In genomic region chr3:56357035-56357701, GRCm38 (mm10) we compare ENCODE assay signal across 9 mouse cellular contexts.
A peak's percentile ranks its signal among the peaks of the same experiment; 100 is the strongest.
DNase-seq lines count a peak whose midpoint lies in the region; ATAC-seq lines count a peak whose summit lies in the region.
"Had no signal": no experiment of that assay in that cellular context is flagged by ENCODE, and none has a peak within 500 bp of the region (broad histone marks: within the 10 kb centered on the region; RNA-seq: fewer than 3 reads in every experiment).

No protein-coding gene starts in this region.

- DNase-seq in left cerebral cortex, postnatal 25 days (ENCODE audit: low spot score in 2 of 2), result peak; percentile 9 to 44
- DNase-seq in left cerebral cortex, adult 8-10 months (ENCODE audit: low spot score in 2 of 2), result no peak
- DNase-seq in embryo, embryonic 10 days (ENCODE audit: low spot score), result peak; percentile 11
- DNase-seq in lung, postnatal 25 days (ENCODE audit: low spot score), result no peak
- DNase-seq in heart, adult 8-10 months (ENCODE audit: low spot score), result no peak
- no peak for DNase-seq in heart, embryonic 10.5 days (ENCODE audit: low spot score)

- no peak overlapping the region for H3K4me2 ChIP-seq in hindbrain, embryonic 13.5 days
- H3K4me2 ChIP-seq in midbrain, embryonic 16.5 days (ENCODE audit: low read length), result no peak overlapping the region; the same call in 1 of the 2 replicates

- ATAC-seq in hindbrain, embryonic 13.5 days (ENCODE audit: low FRiP score), result peak; percentile 72; the same call in 1 of the 2 replicates
- peak; percentile 88 for ATAC-seq in midbrain, embryonic 16.5 days
- ATAC-seq: lung, postnatal 0 days had no signal

- H3K27ac ChIP-seq in hindbrain, embryonic 13.5 days, result peak overlapping the region; percentile 70
- peak overlapping the region; percentile 67 for H3K27ac ChIP-seq in midbrain, embryonic 16.5 days (ENCODE audit: low read length)
- H3K27ac ChIP-seq in heart, embryonic 10.5 days, result no peak overlapping the region

- no peak overlapping the region for H3K4me3 ChIP-seq in hindbrain, embryonic 13.5 days
- H3K4me3 ChIP-seq in midbrain, embryonic 16.5 days (ENCODE audit: low read depth, low read length), result no peak overlapping the region
- no peak overlapping the region for H3K4me3 ChIP-seq in heart, embryonic 10.5 days

- intact Hi-C loops in left cerebral cortex, postnatal 25 days (cut with DNase I), result no loop called here

- WGBS in hindbrain, embryonic 13.5 days, result 45% methylated on average over 6 of the region's 6 CpGs
- 37% methylated on average over 6 of the region's 6 CpGs for WGBS in midbrain, embryonic 16.5 days
- WGBS in heart, embryonic 10.5 days, result 70% methylated on average over 6 of the region's 6 CpGs

- H3K4me1 ChIP-seq in hindbrain, embryonic 13.5 days (replicated peaks), result peaks cover 11% of the 10 kb centered on the region
- H3K4me1 ChIP-seq in midbrain, embryonic 16.5 days (ENCODE audit: control insufficient read depth, insufficient read depth, low read length), result peaks cover 9% of the 10 kb centered on the region
- no peaks in the 10 kb centered on the region for H3K4me1 ChIP-seq in heart, embryonic 10.5 days

- no peaks in the 10 kb centered on the region for H3K36me3 ChIP-seq in hindbrain, embryonic 13.5 days
- H3K36me3 ChIP-seq in midbrain, embryonic 16.5 days (ENCODE audit: control insufficient read depth, insufficient read depth, low read length), result no peaks in the 10 kb centered on the region
- no peaks in the 10 kb centered on the region for H3K36me3 ChIP-seq in heart, embryonic 10.5 days

- H3K9me3 ChIP-seq in hindbrain, embryonic 13.5 days, result no peaks in the 10 kb centered on the region
- H3K9me3 ChIP-seq in midbrain, embryonic 16.5 days (replicated peaks; ENCODE audit: control insufficient read depth, low read length, poor library complexity, severe bottlenecking), result no peaks in the 10 kb centered on the region
- H3K9me3 ChIP-seq in heart, embryonic 10.5 days, result no peaks in the 10 kb centered on the region

- H3K9ac ChIP-seq in hindbrain, embryonic 13.5 days, result no peak overlapping the region
- H3K9ac ChIP-seq in midbrain, embryonic 16.5 days (ENCODE audit: low read depth, low read length), result no peak overlapping the region

- H3K27me3 ChIP-seq in hindbrain, embryonic 13.5 days, result no peaks in the 10 kb centered on the region
- H3K27me3 ChIP-seq in midbrain, embryonic 16.5 days (ENCODE audit: control insufficient read depth, insufficient read depth, low read depth, low read length), result no peaks in the 10 kb centered on the region
- H3K27me3 ChIP-seq in heart, embryonic 10.5 days (ENCODE audit: insufficient read depth, poor library complexity, severe bottlenecking), result no peaks in the 10 kb centered on the region

Comparison
In these comparisons a context has a peak if more than half of its experiments do, and no peak if none do; other contexts are left out.
1. DNase-seq: peak in left cerebral cortex, postnatal 25 days (2 of 2) and embryo, embryonic 10 days (single experiment); none in left cerebral cortex, adult 8-10 months (0 of 2), lung, postnatal 25 days (single experiment), heart, adult 8-10 months (single experiment) and heart, embryonic 10.5 days (single experiment).